Mouse (Mus musculus) sigmoid colon, adult 10 weeks (tissue): Measurements from ENCODE around the gene Plppr2. TPM values are rescaled to one million over a fixed set of nuclear protein-coding genes. Genes with fewer than 3 reads are reported as not detected.

Source experiments
- polyA plus RNA-seq: library from polyadenylated mRNA; stranded (reverse); fragments of 350-450 nt; fragmentation: Illumina TruSeq; extraction: RNeasy Lipid Tissue Mini Kit (QIAGEN cat#74804); gene quantifications from one replicate; pipeline ENCODE4 v1.2.3, GENCODE M21; 2014; ENCODE audit warnings: low read depth, low replicate concordance

Plppr2 gene
- 0.32 TPM for polyA plus RNA-seq

DNA sequence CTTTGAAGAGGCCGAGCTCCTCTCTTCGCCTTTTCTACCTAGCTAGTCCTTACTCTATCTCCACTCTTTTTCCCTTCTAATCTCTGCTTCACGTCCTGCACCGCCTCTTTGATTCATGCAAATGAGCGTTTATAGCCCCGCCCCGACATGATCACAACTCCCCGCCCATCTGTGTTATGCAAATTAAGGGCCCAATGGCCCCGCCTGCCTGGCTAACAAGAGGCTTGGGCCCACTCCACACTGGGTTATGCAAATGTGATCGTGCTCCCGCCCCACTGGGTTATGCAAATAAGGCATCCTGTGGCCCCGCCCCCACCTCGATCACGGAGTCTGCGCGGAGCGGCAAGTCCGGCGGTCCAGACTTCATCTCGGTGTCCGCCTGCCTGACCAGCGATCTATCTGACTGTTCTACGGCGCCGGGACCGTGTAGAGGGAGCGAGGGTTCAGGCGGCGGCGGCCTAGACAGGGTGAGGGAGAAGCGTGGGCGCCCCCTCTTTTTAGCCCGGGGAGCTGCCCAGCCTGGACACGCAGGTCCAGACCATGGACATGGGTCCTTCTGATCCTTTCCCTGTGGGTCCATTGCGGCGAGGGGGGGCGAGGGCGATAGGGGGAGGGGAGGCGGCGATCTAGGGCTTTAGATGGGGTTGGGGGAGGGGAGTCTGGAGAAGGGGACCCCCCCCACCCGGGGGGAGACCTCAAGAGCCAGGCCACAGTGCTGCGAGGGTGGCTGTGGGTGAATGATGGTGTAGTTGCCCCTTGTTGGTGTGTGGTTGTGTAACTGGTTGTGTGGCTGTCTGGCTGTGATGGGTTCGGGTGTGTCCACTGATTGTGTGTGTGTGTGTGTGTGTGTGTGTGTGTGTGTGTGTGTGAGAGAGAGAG lies at the start of gene Plppr2:
Gene Plppr2, plus strand, starts transcription at position 342 of the 879 bp plus-strand sequence.

DNA sequence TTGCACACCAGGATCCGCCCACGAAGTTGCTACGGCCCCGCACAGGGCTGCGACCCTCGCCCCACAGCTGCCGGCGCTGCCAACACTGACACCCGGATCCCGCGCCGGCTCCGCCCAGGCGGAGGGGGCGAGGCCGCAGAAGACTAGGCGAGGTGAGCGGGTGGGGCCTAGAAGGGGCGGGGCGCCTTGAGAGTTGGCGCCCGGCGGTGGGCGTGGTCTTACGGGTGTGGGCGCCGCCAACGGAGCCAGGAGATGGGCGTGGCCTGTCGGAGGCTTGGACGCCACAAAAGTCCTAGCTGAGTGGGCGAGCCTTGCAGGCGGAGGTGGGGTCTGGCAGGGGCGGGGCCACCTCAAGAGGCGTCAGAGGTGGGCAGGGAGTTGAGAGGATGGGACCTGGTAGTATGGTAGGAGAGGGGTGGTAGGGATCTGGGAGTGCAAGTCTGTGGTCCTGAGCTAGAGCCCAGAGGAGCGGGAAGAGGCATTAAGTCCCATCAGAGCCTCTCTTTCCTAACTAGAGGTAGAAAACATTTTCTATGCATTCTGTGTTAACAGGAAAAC lies 18.7 kb upstream of the Plppr2 start, which contains the start of gene Rab3d:
Gene Rab3d, minus strand, starts transcription at position 158 of the 558 bp plus-strand sequence.

DNA sequence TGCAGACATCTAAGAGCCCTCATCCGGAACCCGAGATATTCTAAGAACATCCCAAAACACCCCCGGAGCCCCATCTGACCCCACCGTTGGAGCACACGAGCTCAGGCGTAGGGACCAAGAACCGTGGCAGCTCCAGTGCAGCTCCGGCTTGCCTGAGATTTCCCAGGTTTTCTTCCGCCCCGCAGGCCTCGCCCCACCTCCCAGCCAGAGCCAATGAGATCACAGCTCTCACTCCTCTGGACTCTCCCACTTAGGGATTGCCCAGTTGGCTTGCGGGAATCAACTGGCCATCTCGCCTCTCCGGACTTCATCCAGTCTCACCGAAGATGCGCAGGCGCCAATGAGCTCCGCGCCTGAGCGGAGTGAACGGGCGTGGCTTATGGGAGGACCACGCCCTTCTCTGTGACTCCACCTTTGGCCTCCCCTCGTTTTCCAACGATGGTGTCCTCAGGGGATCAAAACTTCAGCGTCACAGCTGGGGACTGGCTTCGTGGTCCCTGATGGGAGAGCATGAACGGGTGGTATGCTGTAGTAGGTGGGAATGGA lies 9.6 kb upstream of the Plppr2 start, which contains the start of the genes Ccdc159 and Tmem205:
Gene Ccdc159, plus strand, starts transcription at position 264 of the 546 bp plus-strand sequence.
Gene Tmem205, minus strand, starts transcription at position 349 of the 546 bp plus-strand sequence.

DNA sequence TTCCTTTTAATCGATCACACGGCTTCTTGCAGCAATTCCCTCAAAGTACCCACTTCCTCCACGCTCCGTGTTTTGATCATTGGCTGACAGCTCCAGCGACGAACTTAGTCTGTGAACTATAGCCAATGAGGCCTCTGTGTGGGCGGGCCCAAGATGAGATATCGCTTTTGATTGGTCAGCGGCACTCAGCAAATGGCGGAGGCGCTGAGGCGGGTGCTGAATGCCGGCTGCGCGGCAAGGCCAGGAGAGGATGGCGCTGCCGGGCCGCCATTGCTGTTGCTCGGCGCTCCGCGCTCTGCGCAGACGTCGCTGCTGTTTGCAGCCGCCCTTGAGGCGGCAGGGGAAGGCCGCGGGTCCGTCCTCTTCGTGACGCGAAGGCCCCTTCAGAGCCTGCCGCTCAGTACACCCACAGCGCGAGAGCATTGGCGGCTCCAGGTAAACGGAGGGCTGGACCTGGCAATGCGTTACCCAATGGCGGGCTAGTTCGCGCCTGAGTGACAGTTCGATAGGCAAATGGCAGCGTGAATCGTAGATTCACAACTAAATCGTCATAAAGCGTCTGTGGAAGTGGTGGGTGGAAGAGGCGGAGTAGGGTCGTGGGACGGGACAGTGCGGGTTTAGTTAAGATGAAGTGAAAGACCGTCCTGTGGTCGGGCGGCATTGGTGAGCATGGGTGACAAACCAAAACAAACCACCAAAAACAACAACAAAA lies 18.9 kb downstream of the Plppr2 start, which contains the start of gene Swsap1:
Gene Swsap1, plus strand, starts transcription at position 186 of the 712 bp plus-strand sequence.

DNA sequence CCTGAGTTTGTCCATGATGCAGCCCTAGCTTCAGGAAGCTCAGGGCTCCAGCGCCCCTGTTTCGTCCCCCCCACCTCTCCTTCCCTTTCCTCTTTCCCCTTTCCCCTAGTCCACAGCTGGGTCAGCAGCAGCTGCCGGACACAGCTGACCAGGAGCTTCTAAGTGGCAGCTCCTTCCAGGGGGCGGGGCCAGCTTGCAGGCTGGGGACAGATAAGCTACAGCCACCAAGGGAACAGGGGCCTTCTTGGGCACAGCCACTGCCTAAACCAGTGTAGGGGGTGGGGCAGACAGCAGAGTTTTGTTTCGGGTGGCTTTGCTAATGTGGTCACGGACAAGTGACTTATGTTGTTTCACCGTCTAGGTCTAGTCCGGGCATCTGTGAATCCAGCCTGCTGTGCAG lies 26.6 kb downstream of the Plppr2 start, which contains the start of gene Epor:
Gene Epor, minus strand, starts transcription at position 90 of the 400 bp plus-strand sequence.

DNA sequence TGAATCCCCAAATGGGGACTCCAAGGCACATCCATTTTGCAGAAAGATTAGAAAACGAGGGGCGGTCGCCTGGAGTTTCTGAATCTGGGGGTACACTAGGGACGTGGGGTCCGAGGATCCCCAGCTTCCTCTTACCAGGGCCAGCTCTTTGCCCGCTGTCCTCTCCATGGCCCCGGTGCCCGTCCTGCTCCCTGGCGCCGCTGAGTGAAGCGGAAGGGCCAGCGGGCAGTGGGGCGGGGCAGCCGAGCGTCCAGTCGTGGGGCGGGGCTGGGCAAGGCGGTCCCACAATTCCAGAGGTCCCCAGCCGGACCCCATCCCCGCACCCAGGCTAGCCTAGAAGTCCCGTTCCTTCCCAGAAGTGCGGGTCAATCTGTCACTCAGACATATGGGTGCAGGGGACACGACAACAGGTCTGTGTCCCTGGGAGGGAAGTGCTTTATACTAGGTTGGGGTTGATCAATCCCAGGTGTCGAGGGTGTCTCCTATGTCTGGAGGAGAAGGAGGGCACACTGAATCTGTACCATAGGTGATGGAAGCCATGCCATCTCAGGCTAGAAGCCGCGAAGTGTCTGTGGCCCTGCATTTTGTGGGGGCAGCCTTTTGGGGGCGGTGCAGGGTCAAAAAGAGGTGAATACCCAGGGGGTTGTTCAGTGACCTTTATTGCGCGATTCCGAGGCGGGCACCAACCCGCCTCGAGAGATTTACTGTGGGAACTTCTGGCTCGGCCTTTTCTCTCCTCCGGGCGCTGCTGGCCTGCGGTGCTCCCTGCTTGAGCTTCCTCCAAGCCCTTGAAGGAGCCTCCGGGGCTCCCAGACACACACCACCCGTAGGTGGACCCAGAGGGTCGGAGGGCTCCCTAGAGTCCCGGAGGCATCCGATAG lies 52.6 kb downstream of the Plppr2 start, which contains the start of gene Rgl3:
Gene Rgl3, minus strand, starts transcription at position 217 of the 881 bp plus-strand sequence.

Other genes starting within 250 kb of the Plppr2 start
- gene Ldlr, start 213.6 kb upstream of the Plppr2 start, polyA plus RNA-seq = 38.0 TPM
- 4.2 TPM for gene Spc24, start 176.7 kb upstream of the Plppr2 start, polyA plus RNA-seq
- gene Kank2, start 138.3 kb upstream of the Plppr2 start, polyA plus RNA-seq = 10.4 TPM
- gene Angptl8, start 101.5 kb upstream of the Plppr2 start, polyA plus RNA-seq = not detected
- 5.7 TPM for gene Dock6, start 84.4 kb upstream of the Plppr2 start, polyA plus RNA-seq
- gene Rab3d, start 18.8 kb upstream of the Plppr2 start, polyA plus RNA-seq = 24.2 TPM
- gene Ccdc159, start 9.6 kb upstream of the Plppr2 start, polyA plus RNA-seq = 0.91 TPM
- gene Tmem205, start 9.5 kb upstream of the Plppr2 start, polyA plus RNA-seq = 1.8 TPM
- gene Swsap1, start 18.7 kb downstream of the Plppr2 start, polyA plus RNA-seq = 4.6 TPM
- gene Epor, start 26.5 kb downstream of the Plppr2 start, polyA plus RNA-seq = not detected
- 0.63 TPM for gene Rgl3, start 52.4 kb downstream of the Plppr2 start, polyA plus RNA-seq
- not detected for gene Ccdc151, start 65.6 kb downstream of the Plppr2 start, polyA plus RNA-seq
- gene Prkcsh, start 65.8 kb downstream of the Plppr2 start, polyA plus RNA-seq = 7.0 TPM
- gene Elavl3, start 115.0 kb downstream of the Plppr2 start, polyA plus RNA-seq = 0.85 TPM
- gene Gm49318, start 134.2 kb downstream of the Plppr2 start, polyA plus RNA-seq = not detected
- gene Zfp653, start 134.3 kb downstream of the Plppr2 start, polyA plus RNA-seq = 0.19 TPM
- gene Ecsit, start 148.4 kb downstream of the Plppr2 start, polyA plus RNA-seq = 2.6 TPM
- gene Cnn1, start 162.2 kb downstream of the Plppr2 start, polyA plus RNA-seq = 819 TPM
- gene Elof1, start 180.1 kb downstream of the Plppr2 start, polyA plus RNA-seq = 5.2 TPM
- 16.7 TPM for gene Acp5, start 198.7 kb downstream of the Plppr2 start, polyA plus RNA-seq
- 3.3 TPM for gene Pigyl, start 219.8 kb downstream of the Plppr2 start, polyA plus RNA-seq